Comparison of ENCODE assay signal across 31 mouse cellular contexts in the genomic region with DNA sequence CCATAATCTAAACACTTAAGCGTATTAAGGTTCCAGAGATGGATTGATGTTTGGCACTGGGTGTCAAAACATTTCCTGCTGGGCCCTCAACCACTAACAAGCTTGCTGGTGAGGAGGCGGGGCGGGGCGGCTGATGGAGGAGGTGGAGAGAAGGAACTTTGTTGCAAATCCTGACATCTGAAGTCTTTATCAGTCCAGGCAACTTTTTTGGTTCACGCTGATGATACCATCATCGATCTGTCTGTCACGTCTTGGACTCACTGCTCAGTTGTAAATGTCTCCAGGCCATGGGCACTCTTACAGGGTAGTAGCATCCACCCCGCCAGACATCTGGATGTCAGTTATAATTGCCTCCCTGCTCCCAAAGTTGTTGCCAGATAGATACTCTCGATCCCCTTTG.
DNase-seq lines count a peak whose midpoint lies in the region; ATAC-seq and TF ChIP-seq lines count a peak whose summit lies in the region.
"Had no signal": no experiment of that assay in that cellular context is flagged by ENCODE, and none has a peak within 500 bp of the region (broad histone marks: within the 10 kb centered on the region; RNA-seq: fewer than 3 reads in every experiment).

No protein-coding gene starts in this region.

- ATAC-seq in lung, postnatal 0 days: no peak
- ATAC-seq: forebrain, embryonic 15.5 days; hindbrain, embryonic 16.5 days; Patski had no signal

- TF ChIP-seq POLR2A in testis, adult 2 months (IDR thresholded peaks at IDR 0.05; ENCODE audit: control insufficient read depth, low read depth, low read length): no peak

- DNase-seq in embryo, embryonic 9.5 days (ENCODE audit: extremely low spot score): peak; percentile 27
- DNase-seq in embryo, embryonic 10.5 days (ENCODE audit: low spot score): no peak
- DNase-seq in lung, postnatal 36 days: peak; percentile 13
- no peak for DNase-seq in lung, postnatal 0 days (ENCODE audit: low spot score)
- no peak for DNase-seq in testis, postnatal 10 days (ENCODE audit: low spot score)
- peak; percentile 36 for DNase-seq in testis, postnatal 14 days (ENCODE audit: low spot score)
- no peak for DNase-seq in right cerebral cortex, adult 2 months (ENCODE audit: low spot score in 2 of 2)
- DNase-seq: adrenal gland, postnatal 10 days; B cell, adult 2 months; cerebellum, adult 11 months; cerebellum, adult 2 months; cerebellum, adult 9-11 months; cerebellum, postnatal 25 days; gastrocnemius, postnatal 25 days; heart, adult 18-20 months; heart, postnatal 10 days; heart, postnatal 36 days had no signal

- 40% methylated on average over 9 of the region's 9 CpGs for WGBS in lung, postnatal 0 days

- no peak for TF ChIP-seq EP300 in lung, postnatal 0 days (IDR thresholded peaks at IDR 0.05)

- H3K27me3 ChIP-seq in lung, postnatal 0 days (replicated peaks; ENCODE audit: insufficient read depth, low read length): no peaks in the 10 kb centered on the region
- H3K27me3 ChIP-seq in testis, adult 2 months (ENCODE audit: control insufficient read depth, insufficient read depth, low read length): no peaks in the 10 kb centered on the region
- H3K27me3 ChIP-seq: CH12.LX had no signal

- no peak overlapping the region for H3K4me3 ChIP-seq in lung, postnatal 0 days (ENCODE audit: low read depth, low read length)
- peak overlapping the region; percentile 44 for H3K4me3 ChIP-seq in testis, adult 2 months (ENCODE audit: control insufficient read depth, low read depth, low read length)
- H3K4me3 ChIP-seq: embryonic facial prominence, embryonic 10.5 days; embryonic facial prominence, embryonic 13.5 days; erythroblast, embryonic 14.5 days; forebrain, embryonic 12.5 days; forebrain, embryonic 15.5 days; heart, embryonic 12.5 days; heart, embryonic 15.5 days; hindbrain, embryonic 10.5 days; hindbrain, embryonic 13.5 days had no signal

- H3K9me3 ChIP-seq in lung, postnatal 0 days (ENCODE audit: low read length): no peaks in the 10 kb centered on the region
- H3K9me3 ChIP-seq: embryonic facial prominence, embryonic 10.5 days; embryonic facial prominence, embryonic 13.5 days; forebrain, embryonic 12.5 days; forebrain, embryonic 15.5 days; G1E; heart, embryonic 12.5 days; heart, embryonic 15.5 days; hindbrain, embryonic 10.5 days; hindbrain, embryonic 13.5 days had no signal

- no peak overlapping the region for H3K9ac ChIP-seq in lung, postnatal 0 days (replicated peaks; ENCODE audit: low read depth)
- H3K9ac ChIP-seq: embryonic facial prominence, embryonic 13.5 days; forebrain, embryonic 12.5 days; forebrain, embryonic 15.5 days; heart, embryonic 12.5 days; heart, embryonic 15.5 days; hindbrain, embryonic 13.5 days had no signal

- no peak overlapping the region for H3K4me2 ChIP-seq in lung, postnatal 0 days (replicated peaks; ENCODE audit: low read depth, low read length)
- H3K4me2 ChIP-seq: embryonic facial prominence, embryonic 13.5 days; forebrain, embryonic 12.5 days; forebrain, embryonic 15.5 days; heart, embryonic 12.5 days; heart, embryonic 15.5 days; hindbrain, embryonic 13.5 days had no signal

- no peaks in the 10 kb centered on the region for H3K36me3 ChIP-seq in lung, postnatal 0 days (ENCODE audit: insufficient read depth, low read length)
- no peaks in the 10 kb centered on the region for H3K36me3 ChIP-seq in testis, adult 2 months (ENCODE audit: control insufficient read depth, insufficient read depth, low read length)
- H3K36me3 ChIP-seq: embryonic facial prominence, embryonic 10.5 days; embryonic facial prominence, embryonic 13.5 days; forebrain, embryonic 12.5 days; forebrain, embryonic 15.5 days; G1E; heart, embryonic 12.5 days; heart, embryonic 15.5 days; hindbrain, embryonic 10.5 days; hindbrain, embryonic 13.5 days had no signal

- no peak for TF ChIP-seq CTCF in lung, postnatal 0 days (IDR thresholded peaks at IDR 0.05)
- TF ChIP-seq CTCF in testis, adult 2 months (IDR thresholded peaks at IDR 0.05; ENCODE audit: control insufficient read depth, insufficient read depth, insufficient replicate concordance, low read depth, low read length): no peak

- H3K4me1 ChIP-seq in lung, postnatal 0 days (ENCODE audit: insufficient read depth, low read depth, low read length): peaks cover 3% of the 10 kb centered on the region; the same call in 1 of the 2 replicates
- peaks cover 11% of the 10 kb centered on the region for H3K4me1 ChIP-seq in testis, adult 2 months (ENCODE audit: control insufficient read depth, insufficient read depth, low read length)
- H3K4me1 ChIP-seq: forebrain, embryonic 12.5 days; heart, embryonic 15.5 days; hindbrain, embryonic 13.5 days had no signal

- no peak overlapping the region for H3K27ac ChIP-seq in lung, postnatal 0 days (ENCODE audit: low read length)
- H3K27ac ChIP-seq in testis, adult 2 months (ENCODE audit: control insufficient read depth, insufficient read depth, low read depth, low read length): no peak overlapping the region
- H3K27ac ChIP-seq: embryonic facial prominence, embryonic 10.5 days; embryonic facial prominence, embryonic 13.5 days; forebrain, embryonic 12.5 days; forebrain, embryonic 15.5 days; heart, embryonic 15.5 days; hindbrain, embryonic 10.5 days; hindbrain, embryonic 13.5 days had no signal

Comparison
In these comparisons a context has a peak if more than half of its experiments do, and no peak if none do; other contexts are left out.
1. DNase-seq: peak in embryo, embryonic 9.5 days (single experiment), lung, postnatal 36 days (single experiment) and testis, postnatal 14 days (single experiment); none in embryo, embryonic 10.5 days (single experiment), lung, postnatal 0 days (single experiment), testis, postnatal 10 days (single experiment) and right cerebral cortex, adult 2 months (0 of 2).